Mouse (Mus musculus): ENCODE measurements at regions not wholly inside any gene's neighbourhood (a gene's known extent, or its start where the extent isn't known, plus 50 kb on each side); places are given as distances from the start of the nearest gene placed in this dataset.
A peak's percentile ranks its signal among the peaks of the same experiment; 100 is the strongest.

- 65% methylated on average over 1 of the region's 1 CpGs for WGBS
- Histone ChIP-seq H3K27ac (ENCODE audit: low read depth, low read length) (no peak overlapping the region), H3K4me2 (ENCODE audit: low read depth) (no peak overlapping the region), H3K9me3 (ENCODE audit: low read length) (no peaks in the 10 kb centered on the region), H3K4me3 (ENCODE audit: low read depth, low read length) (no peak overlapping the region), H3K4me1 (ENCODE audit: insufficient read depth) (no peaks in the 10 kb centered on the region), H3K27me3 (ENCODE audit: insufficient read depth, low read length) (no peaks in the 10 kb centered on the region), H3K9ac (no peak overlapping the region), H3K36me3 (ENCODE audit: insufficient read depth) (no peaks in the 10 kb centered on the region)
- DNase-seq, result no peak
- TF ChIP-seq CTCF (IDR thresholded peaks at IDR 0.05; ENCODE audit: low read depth), result no peak
- peak; percentile 45; the same call in 1 of the 2 replicates for ATAC-seq
Measured at GRCm38 (mm10) chr7:94624546-94624945, 1544.9 kb downstream of the Fam181b start.

- H3K4me1 ChIP-seq (ENCODE audit: insufficient read depth), result no peaks in the 10 kb centered on the region
- no peak for DNase-seq
- WGBS, result 30% methylated on average over 3 of the region's 3 CpGs
- H3K9me3 ChIP-seq (ENCODE audit: low read length), result no peaks in the 10 kb centered on the region
- ATAC-seq, result no peak
- H3K4me3 ChIP-seq (ENCODE audit: low read depth, low read length), result no peak overlapping the region
- H3K27ac ChIP-seq (ENCODE audit: low read depth, low read length), result no peak overlapping the region
- no peak overlapping the region for H3K4me2 ChIP-seq (ENCODE audit: low read depth)
- TF ChIP-seq CTCF (IDR thresholded peaks at IDR 0.05; ENCODE audit: low read depth), result no peak
- no peak overlapping the region for H3K9ac ChIP-seq
- H3K36me3 ChIP-seq (ENCODE audit: insufficient read depth), result no peaks in the 10 kb centered on the region
- no peaks in the 10 kb centered on the region for H3K27me3 ChIP-seq (ENCODE audit: insufficient read depth, low read length)
Measured at GRCm38 (mm10) chr7:94637367-94638023, 1533.6 kb upstream of the Tenm4 start.

- no peak overlapping the region for H3K27ac ChIP-seq (ENCODE audit: low read depth, low read length)
- no peak for ATAC-seq
- H3K27me3 ChIP-seq (ENCODE audit: insufficient read depth, low read length), result no peaks in the 10 kb centered on the region
- no peaks in the 10 kb centered on the region for H3K36me3 ChIP-seq (ENCODE audit: insufficient read depth)
- H3K9me3 ChIP-seq (ENCODE audit: low read length), result no peaks in the 10 kb centered on the region
- no peaks in the 10 kb centered on the region for H3K4me1 ChIP-seq (ENCODE audit: insufficient read depth)
- H3K9ac ChIP-seq, result no peak overlapping the region
- no peak for TF ChIP-seq CTCF (IDR thresholded peaks at IDR 0.05; ENCODE audit: low read depth)
- H3K4me3 ChIP-seq (ENCODE audit: low read depth, low read length), result no peak overlapping the region
- no peak overlapping the region for H3K4me2 ChIP-seq (ENCODE audit: low read depth)
- WGBS, result 18% methylated on average over 7 of the region's 7 CpGs
- DNase-seq, result no peak
Measured at GRCm38 (mm10) chr7:94644560-94645285, 1526.3 kb upstream of the Tenm4 start.

- Histone ChIP-seq H3K4me2 (ENCODE audit: low read depth) (no peak overlapping the region), H3K27me3 (ENCODE audit: insufficient read depth, low read length) (no peaks in the 10 kb centered on the region), H3K4me3 (ENCODE audit: low read depth, low read length) (no peak overlapping the region), H3K36me3 (ENCODE audit: insufficient read depth) (no peaks in the 10 kb centered on the region), H3K9ac (no peak overlapping the region), H3K27ac (ENCODE audit: low read depth, low read length) (no peak overlapping the region), H3K9me3 (ENCODE audit: low read length) (no peaks in the 10 kb centered on the region), H3K4me1 (ENCODE audit: insufficient read depth) (no peaks in the 10 kb centered on the region)
- ATAC-seq (no peak), DNase-seq (no peak)
- TF ChIP-seq CTCF (IDR thresholded peaks at IDR 0.05; ENCODE audit: low read depth), result no peak
- WGBS, result 24% methylated on average over 4 of the region's 4 CpGs
Measured at GRCm38 (mm10) chr7:94645337-94645736, 1525.7 kb upstream of the Tenm4 start.

GRCm38 (mm10) chr7:94650462-94650861 lies 1520.6 kb upstream of the Tenm4 start:
- H3K4me1 ChIP-seq (ENCODE audit: insufficient read depth), result no peaks in the 10 kb centered on the region
- DNase-seq (peak; percentile 45), ATAC-seq (peak; percentile 66)
- TF ChIP-seq CTCF (IDR thresholded peaks at IDR 0.05; ENCODE audit: low read depth), result no peak
- no peaks in the 10 kb centered on the region for H3K36me3 ChIP-seq (ENCODE audit: insufficient read depth)
- H3K27me3 ChIP-seq (ENCODE audit: insufficient read depth, low read length), result no peaks in the 10 kb centered on the region
- H3K4me2 ChIP-seq (ENCODE audit: low read depth), result no peak overlapping the region
- H3K9me3 ChIP-seq (ENCODE audit: low read length), result no peaks in the 10 kb centered on the region
- WGBS, result 47% methylated on average over 1 of the region's 1 CpGs
- no peak overlapping the region for H3K9ac ChIP-seq
- no peak overlapping the region for H3K27ac ChIP-seq (ENCODE audit: low read depth, low read length)
- H3K4me3 ChIP-seq (ENCODE audit: low read depth, low read length), result no peak overlapping the region

GRCm38 (mm10) chr7:94666392-94667155 lies 1504.5 kb upstream of the Tenm4 start:
- no peaks in the 10 kb centered on the region for H3K4me1 ChIP-seq (ENCODE audit: insufficient read depth)
- no peak overlapping the region for H3K4me2 ChIP-seq (ENCODE audit: low read depth)
- no peaks in the 10 kb centered on the region for H3K36me3 ChIP-seq (ENCODE audit: insufficient read depth)
- no peaks in the 10 kb centered on the region for H3K27me3 ChIP-seq (ENCODE audit: insufficient read depth, low read length)
- no peak overlapping the region for H3K4me3 ChIP-seq (ENCODE audit: low read depth, low read length)
- H3K9me3 ChIP-seq (ENCODE audit: low read length), result no peaks in the 10 kb centered on the region
- no peak for TF ChIP-seq CTCF (IDR thresholded peaks at IDR 0.05; ENCODE audit: low read depth)
- H3K9ac ChIP-seq, result no peak overlapping the region
- H3K27ac ChIP-seq (ENCODE audit: low read depth, low read length), result no peak overlapping the region
- ATAC-seq (no peak), DNase-seq (peak; percentile 9)
- WGBS, result 45% methylated on average over 4 of the region's 4 CpGs

- no peak for TF ChIP-seq CTCF (IDR thresholded peaks at IDR 0.05; ENCODE audit: low read depth)
- 15% methylated on average over 1 of the region's 1 CpGs for WGBS
- H3K27ac ChIP-seq (ENCODE audit: low read depth, low read length), result no peak overlapping the region
Measured at GRCm38 (mm10) chr7:94668296-94668695, 1502.8 kb upstream of the Tenm4 start.

More at GRCm38 (mm10) chr7:94668296-94668695, 1502.8 kb upstream of the Tenm4 start:
- Histone ChIP-seq H3K4me3 (ENCODE audit: low read depth, low read length) (no peak overlapping the region), H3K9me3 (ENCODE audit: low read length) (no peaks in the 10 kb centered on the region), H3K27me3 (ENCODE audit: insufficient read depth, low read length) (no peaks in the 10 kb centered on the region), H3K9ac (no peak overlapping the region), H3K36me3 (ENCODE audit: insufficient read depth) (no peaks in the 10 kb centered on the region), H3K4me1 (ENCODE audit: insufficient read depth) (no peaks in the 10 kb centered on the region), H3K4me2 (ENCODE audit: low read depth) (no peak overlapping the region)
- ATAC-seq (no peak), DNase-seq (peak; percentile 8)
